Mouse (Mus musculus) forebrain, embryonic 13.5 days (tissue): Measurements from ENCODE around the gene Castor1. TPM values are rescaled to one million over a fixed set of nuclear protein-coding genes. Genes with fewer than 3 reads are reported as not detected.

ENCODE experiments used
- ATAC-seq: fragments of 200-750 bp; cut with Nextera tagmentation; 2 replicates; pipeline ENCODE4 v1.8.0; 2017
- H3K27ac ChIP-seq: fragments of 300-500 bp; sonication (generic); 2 replicates; pipeline ENCODE4 v1.5.1; 2015; ENCODE audit warnings: inconsistent platforms, mild to moderate bottlenecking, moderate library complexity
- H3K27me3 ChIP-seq: fragments of 300-500 bp; sonication (generic); 2 replicates; pipeline ENCODE4 v1.6.1; 2015; ENCODE audit warnings: mild to moderate bottlenecking, inconsistent platforms
- H3K36me3 ChIP-seq: fragments of 300-500 bp; sonication (generic); 2 replicates; pipeline ENCODE4 v1.6.1; 2015; ENCODE audit warnings: mild to moderate bottlenecking, inconsistent platforms; ENCODE audit not compliant: poor library complexity, severe bottlenecking
- H3K4me1 ChIP-seq: fragments of 300-500 bp; sonication (generic); 2 replicates; pipeline ENCODE4 v1.6.1; 2015; ENCODE audit warnings: inconsistent platforms
- H3K4me2 ChIP-seq: fragments of 300-500 bp; sonication (generic); 2 replicates; pipeline ENCODE4 v1.6.1; 2015; ENCODE audit warnings: inconsistent platforms, mild to moderate bottlenecking, moderate library complexity
- H3K4me3 ChIP-seq: fragments of 300-500 bp; sonication (generic); 2 replicates; pipeline ENCODE4 v1.5.1; 2015; ENCODE audit warnings: mild to moderate bottlenecking, inconsistent platforms
- H3K9ac ChIP-seq: fragments of 300-500 bp; sonication (generic); 2 replicates; pipeline ENCODE4 v1.6.1; 2015; ENCODE audit warnings: mild to moderate bottlenecking, inconsistent platforms
- H3K9me3 ChIP-seq: fragments of 300-500 bp; sonication (generic); replicated peaks from 2 replicates; pipeline ENCODE4 v1.6.1; 2016; ENCODE audit warnings: inconsistent platforms
- WGBS: fragments of 180-500 bp; shearing (Covaris S2); methylation state at CpG from one replicate; pipeline ENCODE4 v1.1.7; 2015; 5-methylcytosine and 5-hydroxymethylcytosine counted together
- polyA plus RNA-seq: library from polyadenylated mRNA; unstranded; fragments of >200 nt; fragmentation: Nextera tagmentation; extraction: Ambion mirVana; gene quantifications from 2 replicates; pipeline ENCODE4 v1.2.1, GENCODE M21; 2015

Castor1 gene
- polyA plus RNA-seq, 1 experiment from 2014 or later, result 0.85 TPM

- 83% methylated on average over 5 of the region's 5 CpGs for WGBS
- Histone ChIP-seq H3K27me3 (no peaks in the 10 kb centered on the region), H3K4me3 (no peak overlapping the region), H3K27ac (no peak overlapping the region), H3K4me2 (no peak overlapping the region), H3K4me1 (no peaks in the 10 kb centered on the region), H3K36me3 (peaks cover 72% of the 10 kb centered on the region), H3K9ac (no peak overlapping the region), H3K9me3 (no peaks in the 10 kb centered on the region)
- no peak for ATAC-seq
Measured at GRCm38 (mm10) chr11:4209556-4209955, 8.5 kb upstream of the Castor1 start.

GRCm38 (mm10) chr11:4210786-4211185 lies 7.2 kb upstream of the Castor1 start:
- ATAC-seq, result no peak
- H3K36me3 ChIP-seq, result peaks cover 84% of the 10 kb centered on the region
- H3K9me3 ChIP-seq, result no peaks in the 10 kb centered on the region
- no peaks in the 10 kb centered on the region for H3K4me1 ChIP-seq
- no peak overlapping the region for H3K9ac ChIP-seq
- no peaks in the 10 kb centered on the region for H3K27me3 ChIP-seq
- no peak overlapping the region for H3K27ac ChIP-seq
- no peak overlapping the region for H3K4me2 ChIP-seq
- WGBS, result 96% methylated on average over 1 of the region's 1 CpGs
- H3K4me3 ChIP-seq, result no peak overlapping the region

- H3K4me2 ChIP-seq, result no peak overlapping the region
- H3K36me3 ChIP-seq, result peaks cover 70% of the 10 kb centered on the region
- H3K27ac ChIP-seq, result no peak overlapping the region
- H3K4me3 ChIP-seq, result no peak overlapping the region
- 0 out of 2 replicates have a peak, but pooled peaks cover 3% of the 10 kb centered on the region for H3K9me3 ChIP-seq
- no peak for ATAC-seq
- peaks cover 9% of the 10 kb centered on the region for H3K27me3 ChIP-seq
- H3K4me1 ChIP-seq, result peaks cover 4% of the 10 kb centered on the region
- no peak overlapping the region for H3K9ac ChIP-seq
- whole genome bisulfite sequencing, result 96% methylated on average over 10 of the region's 10 CpGs
Measured at GRCm38 (mm10) chr11:4213107-4213506, 4.9 kb upstream of the Castor1 start.

- no peak overlapping the region for H3K9ac ChIP-seq
- H3K4me2 ChIP-seq, result no peak overlapping the region
- peaks cover 63% of the 10 kb centered on the region for H3K36me3 ChIP-seq
- no peak overlapping the region for H3K4me3 ChIP-seq
- peaks cover 21% of the 10 kb centered on the region for H3K27me3 ChIP-seq
- peaks cover 11% of the 10 kb centered on the region for H3K4me1 ChIP-seq
- 92% methylated on average over 14 of the region's 14 CpGs for WGBS
- ATAC-seq, result no peak
- H3K9me3 ChIP-seq, result 0 out of 2 replicates have a peak, but pooled peaks cover 3% of the 10 kb centered on the region
- H3K27ac ChIP-seq, result no peak overlapping the region
Measured at GRCm38 (mm10) chr11:4214572-4214971, 3.5 kb upstream of the Castor1 start.

- H3K4me1 ChIP-seq, result peaks cover 11% of the 10 kb centered on the region
- peaks cover 58% of the 10 kb centered on the region for H3K36me3 ChIP-seq
- no peak overlapping the region for H3K4me3 ChIP-seq
- peaks cover 25% of the 10 kb centered on the region for H3K27me3 ChIP-seq
- no peak overlapping the region for H3K9ac ChIP-seq
- 0 out of 2 replicates have a peak, but pooled peaks cover 3% of the 10 kb centered on the region for H3K9me3 ChIP-seq
- no peak for ATAC-seq
- H3K4me2 ChIP-seq, result no peak overlapping the region
- H3K27ac ChIP-seq, result no peak overlapping the region
- 90% methylated on average over 10 of the region's 10 CpGs for WGBS
Measured at GRCm38 (mm10) chr11:4215061-4215460, 3.0 kb upstream of the Castor1 start.

GRCm38 (mm10) chr11:4216248-4217000 lies 1.6 kb upstream of the Castor1 start:
- Histone ChIP-seq H3K9me3 (0 out of 2 replicates have a peak, but pooled peaks cover 3% of the 10 kb centered on the region), H3K27ac (no peak overlapping the region), H3K4me1 (peaks cover 11% of the 10 kb centered on the region), H3K4me3 (no peak overlapping the region), H3K27me3 (peaks cover 28% of the 10 kb centered on the region), H3K36me3 (peaks cover 45% of the 10 kb centered on the region), H3K4me2 (no peak overlapping the region), H3K9ac (no peak overlapping the region)
- no peak for ATAC-seq
- WGBS, result 85% methylated on average over 9 of the region's 9 CpGs

GRCm38 (mm10) chr11:4218637-4219036 lies 612 bp downstream of the Castor1 start:
- WGBS, result 3% methylated on average over 6 of the region's 6 CpGs
- peak overlapping the region; percentile 43 for H3K4me3 ChIP-seq
- no peak for ATAC-seq
- no peak overlapping the region for H3K27ac ChIP-seq
- H3K27me3 ChIP-seq, result peaks cover 28% of the 10 kb centered on the region
- H3K9ac ChIP-seq, result peak overlapping the region; percentile 65; the same call in 1 of the 2 replicates
- peaks cover 11% of the 10 kb centered on the region for H3K4me1 ChIP-seq
- 0 out of 2 replicates have a peak, but pooled peaks cover 3% of the 10 kb centered on the region for H3K9me3 ChIP-seq
- peak overlapping the region; percentile 86 for H3K4me2 ChIP-seq
- peaks cover 24% of the 10 kb centered on the region for H3K36me3 ChIP-seq

- WGBS, result 21% methylated on average over 2 of the region's 2 CpGs
- peaks cover 11% of the 10 kb centered on the region for H3K4me1 ChIP-seq
- H3K27ac ChIP-seq, result no peak overlapping the region
- 0 out of 2 replicates have a peak, but pooled peaks cover 3% of the 10 kb centered on the region for H3K9me3 ChIP-seq
- no peak overlapping the region for H3K9ac ChIP-seq
- H3K4me3 ChIP-seq, result no peak overlapping the region
- H3K27me3 ChIP-seq, result peaks cover 28% of the 10 kb centered on the region
- no peak overlapping the region for H3K4me2 ChIP-seq
- peaks cover 17% of the 10 kb centered on the region for H3K36me3 ChIP-seq
- ATAC-seq, result no peak
Measured at GRCm38 (mm10) chr11:4219317-4219751, 1.3 kb downstream of the Castor1 start.

- H3K9me3 ChIP-seq, result 0 out of 2 replicates have a peak, but pooled peaks cover 3% of the 10 kb centered on the region
- H3K27ac ChIP-seq, result no peak overlapping the region
- peaks cover 28% of the 10 kb centered on the region for H3K27me3 ChIP-seq
- H3K4me1 ChIP-seq, result peaks cover 11% of the 10 kb centered on the region
- ATAC-seq, result no peak
- H3K36me3 ChIP-seq, result peaks cover 11% of the 10 kb centered on the region
- H3K4me3 ChIP-seq, result no peak overlapping the region
- H3K9ac ChIP-seq, result no peak overlapping the region
- 67% methylated on average over 9 of the region's 9 CpGs for WGBS
- H3K4me2 ChIP-seq, result no peak overlapping the region
Measured at GRCm38 (mm10) chr11:4219908-4220307, 1.9 kb downstream of the Castor1 start.

GRCm38 (mm10) chr11:4220443-4221400 lies 2.7 kb downstream of the Castor1 start:
- no peak for ATAC-seq
- Histone ChIP-seq H3K4me1 (peaks cover 11% of the 10 kb centered on the region), H3K27ac (no peak overlapping the region), H3K4me3 (no peak overlapping the region), H3K36me3 (peaks cover 3% of the 10 kb centered on the region; the same call in 1 of the 2 replicates), H3K9me3 (0 out of 2 replicates have a peak, but pooled peaks cover 3% of the 10 kb centered on the region), H3K27me3 (peaks cover 28% of the 10 kb centered on the region), H3K4me2 (no peak overlapping the region), H3K9ac (no peak overlapping the region)
- 45% methylated on average over 28 of the region's 28 CpGs for WGBS

GRCm38 (mm10) chr11:4222046-4222950 lies 4.3 kb downstream of the Castor1 start:
- 0 out of 2 replicates have a peak, but pooled peaks cover 3% of the 10 kb centered on the region for H3K9me3 ChIP-seq
- H3K4me2 ChIP-seq, result no peak overlapping the region
- peaks cover 11% of the 10 kb centered on the region for H3K4me1 ChIP-seq
- H3K36me3 ChIP-seq, result no peaks in the 10 kb centered on the region
- H3K4me3 ChIP-seq, result no peak overlapping the region
- WGBS, result 79% methylated on average over 17 of the region's 17 CpGs
- H3K27me3 ChIP-seq, result peaks cover 27% of the 10 kb centered on the region
- H3K27ac ChIP-seq, result no peak overlapping the region
- ATAC-seq, result no peak
- no peak overlapping the region for H3K9ac ChIP-seq
